Mouse (Mus musculus) embryonic facial prominence, embryonic 11.5 days (tissue): ENCODE data around the gene Cd79a. TPM values are rescaled to one million over a fixed set of nuclear protein-coding genes. Genes with fewer than 3 reads are reported as not detected.

Source experiments
- ATAC-seq: fragments of 200-750 bp; cut with Nextera tagmentation; replicated peaks from 2 replicates; pipeline ENCODE4 v1.8.0; 2017; ENCODE audit warnings: low read depth; ENCODE audit not compliant: insufficient number of reproducible peaks, low FRiP score, low TSS enrichment
- DNase-seq: peaks from one replicate; pipeline ENCODE4 v3.0.0-alpha.2; 2015; ENCODE audit warnings: low spot score
- H3K27ac ChIP-seq: fragments of 300-500 bp; sonication (generic); replicated peaks from 2 replicates; pipeline ENCODE4 v1.5.1; 2014; ENCODE audit warnings: mild to moderate bottlenecking, low read depth, low read length, control low read depth
- H3K27me3 ChIP-seq: fragments of 300-500 bp; sonication (generic); 2 replicates; pipeline ENCODE4 v1.6.1; 2014; ENCODE audit warnings: mild to moderate bottlenecking, low read length, moderate library complexity, mixed read lengths; ENCODE audit not compliant: control insufficient read depth, insufficient read depth
- H3K36me3 ChIP-seq: fragments of 300-500 bp; sonication (generic); replicated peaks from 2 replicates; pipeline ENCODE4 v1.6.1; 2014; ENCODE audit warnings: low read depth, mild to moderate bottlenecking, low read length, moderate library complexity, mixed read lengths; ENCODE audit not compliant: control insufficient read depth, insufficient read depth
- H3K4me1 ChIP-seq: fragments of 300-500 bp; sonication (generic); 2 replicates; pipeline ENCODE4 v1.6.1; 2014; ENCODE audit warnings: low read length, mixed read lengths; ENCODE audit not compliant: control insufficient read depth, insufficient read depth
- H3K4me2 ChIP-seq: fragments of 300-500 bp; sonication (generic); 2 replicates; pipeline ENCODE4 v1.6.1; 2014; ENCODE audit warnings: low read depth, mild to moderate bottlenecking, control low read depth, low read length, moderate library complexity
- H3K4me3 ChIP-seq: fragments of 300-500 bp; sonication (generic); 2 replicates; pipeline ENCODE4 v1.5.1; 2014; ENCODE audit warnings: low read depth, low read length, control low read depth
- H3K9ac ChIP-seq: fragments of 300-500 bp; sonication (generic); replicated peaks from 2 replicates; pipeline ENCODE4 v1.6.1; 2014; ENCODE audit warnings: mild to moderate bottlenecking, control low read depth, low read length
- H3K9me3 ChIP-seq: fragments of 300-500 bp; sonication (generic); replicated peaks from 2 replicates; pipeline ENCODE4 v1.6.1; 2016; ENCODE audit warnings: mild to moderate bottlenecking, low read length, inconsistent platforms, mixed read lengths; ENCODE audit not compliant: control insufficient read depth
- WGBS: fragments of 180-500 bp; shearing (Covaris S2); extraction: QIAGEN DNeasy Blood & Tissue Kit; methylation state at CpG from one replicate; pipeline ENCODE4 v1.1.7; 2014; 5-methylcytosine and 5-hydroxymethylcytosine counted together
- polyA plus RNA-seq: library from polyadenylated mRNA; unstranded; fragments of >200 nt; fragmentation: Nextera tagmentation; extraction: Ambion mirVana; gene quantifications from 2 replicates; pipeline ENCODE4 v1.2.1, GENCODE M21; 2014

Cd79a gene
- polyA plus RNA-seq, 1 experiment from 2014 or later, result 0.28 TPM

- Histone ChIP-seq H3K9ac (no peak overlapping the region), H3K36me3 (no peaks in the 10 kb centered on the region), H3K9me3 (no peaks in the 10 kb centered on the region), H3K4me2 (peak overlapping the region; percentile 16; the same call in 1 of the 2 replicates), H3K27me3 (peaks cover 93% of the 10 kb centered on the region), H3K4me1 (no peaks in the 10 kb centered on the region; the same call in 1 of the 2 replicates), H3K27ac (no peak overlapping the region), H3K4me3 (no peak overlapping the region)
- DNase-seq, result no peak
- WGBS, result under 1% methylated on average over 29 of the region's 29 CpGs
- no peak for ATAC-seq
These were observed 51.6 kb downstream of the Cd79a start for GRCm38 (mm10) chr7:24948774-24949173.

DNA sequence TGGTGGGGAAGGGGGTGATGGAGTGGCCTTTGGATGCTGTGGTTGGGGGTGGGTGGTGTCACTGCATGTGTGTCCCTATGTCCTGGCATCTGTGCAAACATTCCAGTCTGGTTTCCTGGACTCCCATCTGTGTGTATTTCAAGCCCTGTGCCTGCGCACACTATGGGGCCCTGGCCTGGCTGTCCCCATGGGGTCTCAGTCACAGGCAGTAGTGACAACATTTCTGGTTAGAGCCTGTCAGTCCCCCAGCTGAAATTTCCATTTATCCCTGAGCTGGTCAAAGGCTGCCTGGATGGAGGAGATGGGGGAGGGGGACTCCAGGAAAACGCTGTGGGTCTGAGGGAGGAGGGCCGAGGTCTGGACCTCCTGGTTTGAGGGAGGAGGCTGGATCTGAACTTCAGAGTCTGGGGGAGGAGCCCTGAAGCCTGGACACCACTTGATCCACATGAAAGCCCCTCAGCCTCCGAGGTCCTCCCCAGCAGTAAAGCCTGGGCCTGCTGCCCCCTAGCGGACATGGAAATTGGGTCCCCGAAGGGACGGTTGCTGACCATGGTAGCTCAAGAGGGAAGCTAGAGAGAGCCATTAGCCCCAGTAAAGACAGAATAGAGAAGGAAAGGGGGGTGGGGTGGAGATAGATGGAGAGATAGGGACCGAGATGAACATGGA lies 52.9 kb downstream of the Cd79a start:
- no peak overlapping the region for H3K4me2 ChIP-seq
- no peak overlapping the region for H3K27ac ChIP-seq
- no peak overlapping the region for H3K9ac ChIP-seq
- DNase-seq, result peak; percentile 90
- H3K36me3 ChIP-seq, result no peaks in the 10 kb centered on the region
- H3K4me1 ChIP-seq, result peaks cover 3% of the 10 kb centered on the region; the same call in 1 of the 2 replicates
- 1% methylated on average over 8 of the region's 8 CpGs for WGBS
- H3K4me3 ChIP-seq, result no peak overlapping the region
- ATAC-seq, result peak; percentile 58
- H3K27me3 ChIP-seq, result peaks cover 97% of the 10 kb centered on the region
- H3K9me3 ChIP-seq, result no peaks in the 10 kb centered on the region

Other genes with a start within 250 kb of the Cd79a start
- not detected in 2 replicates for gene Tex101, start 220.7 kb upstream of the Cd79a start, polyA plus RNA-seq
- not detected in 2 replicates for gene BC049730, start 188.1 kb upstream of the Cd79a start, polyA plus RNA-seq
- gene Gm4763, start 170.5 kb upstream of the Cd79a start, polyA plus RNA-seq, result not detected in 2 replicates
- not detected in 2 replicates for gene Cd177, start 137.1 kb upstream of the Cd79a start, polyA plus RNA-seq
- gene Ceacam10, start 120.2 kb upstream of the Cd79a start, polyA plus RNA-seq, result 0.29 and 0.34 TPM in 2 replicates
- 20.6 and 26.5 TPM in 2 replicates for gene Gm9844, start 35.2 kb upstream of the Cd79a start, polyA plus RNA-seq
- not detected in 2 replicates for gene Lypd4, start 27.4 kb upstream of the Cd79a start, polyA plus RNA-seq
- not detected in 2 replicates for gene Dmrtc2, start 27.3 kb upstream of the Cd79a start, polyA plus RNA-seq
- gene Rps19, start 13.0 kb upstream of the Cd79a start, polyA plus RNA-seq, result 2,121 and 2,269 TPM in 2 replicates
- gene Arhgef1, start 5.5 kb downstream of the Cd79a start, polyA plus RNA-seq, result 43.0 and 47.1 TPM in 2 replicates
- gene Gm4881, start 47.1 kb downstream of the Cd79a start, polyA plus RNA-seq, result 0.36 and 0.79 TPM in 2 replicates
- 75.9 and 92.5 TPM in 2 replicates for gene Rabac1, start 75.4 kb downstream of the Cd79a start, polyA plus RNA-seq
- 6.8 and 8.5 TPM in 2 replicates for gene Atp1a3, start 108.6 kb downstream of the Cd79a start, polyA plus RNA-seq
- 5.7 and 7.5 TPM in 2 replicates for gene Grik5, start 175.0 kb downstream of the Cd79a start, polyA plus RNA-seq
- gene Zfp574, start 175.2 kb downstream of the Cd79a start, polyA plus RNA-seq, result 17.2 and 22.0 TPM in 2 replicates